Mouse (Mus musculus) limb, embryonic 11.5 days (tissue): ENCODE data around the gene Fgfr2. TPM values are rescaled to one million over a fixed set of nuclear protein-coding genes. Genes with fewer than 3 reads are reported as not detected.

Source experiments
- ATAC-seq: fragments of 200-750 bp; cut with Nextera tagmentation; 2 replicates; pipeline ENCODE4 v1.8.0; 2017; ENCODE audit warnings: low read depth; ENCODE audit not compliant: insufficient number of reproducible peaks, low FRiP score, low TSS enrichment
- DNase-seq: peaks from one replicate; pipeline ENCODE4 v3.0.0-alpha.2; 2015; ENCODE audit warnings: low spot score
- H3K27ac ChIP-seq: fragments of 300-500 bp; sonication (generic); replicated peaks from 2 replicates; pipeline ENCODE4 v1.5.1; 2014; ENCODE audit warnings: low read depth, mild to moderate bottlenecking, low read length
- H3K27me3 ChIP-seq: fragments of 300-500 bp; sonication (generic); 2 replicates; pipeline ENCODE4 v1.6.1; 2014; ENCODE audit warnings: mild to moderate bottlenecking, low read length, mixed read lengths; ENCODE audit not compliant: control insufficient read depth, insufficient read depth
- H3K36me3 ChIP-seq: fragments of 300-500 bp; sonication (generic); 2 replicates; pipeline ENCODE4 v1.6.1; 2014; ENCODE audit warnings: mild to moderate bottlenecking, low read length, moderate library complexity, mixed read lengths; ENCODE audit not compliant: control insufficient read depth, insufficient read depth
- H3K4me1 ChIP-seq: fragments of 300-500 bp; sonication (generic); 2 replicates; pipeline ENCODE4 v1.6.1; 2014; ENCODE audit warnings: low read length, mixed read lengths; ENCODE audit not compliant: control insufficient read depth, insufficient read depth
- H3K4me2 ChIP-seq: fragments of 300-500 bp; sonication (generic); 2 replicates; pipeline ENCODE4 v1.6.1; 2014; ENCODE audit warnings: low read depth, mild to moderate bottlenecking, moderate library complexity; ENCODE audit not compliant: severe bottlenecking
- H3K4me3 ChIP-seq: fragments of 300-500 bp; sonication (generic); 2 replicates; pipeline ENCODE4 v1.5.1; 2014; ENCODE audit warnings: low read depth, low read length
- H3K9ac ChIP-seq: fragments of 300-500 bp; sonication (generic); 2 replicates; pipeline ENCODE4 v1.6.1; 2014; ENCODE audit warnings: mild to moderate bottlenecking, low read length
- H3K9me3 ChIP-seq: fragments of 300-500 bp; sonication (generic); 2 replicates; pipeline ENCODE4 v1.6.1; 2016; ENCODE audit warnings: low read length; ENCODE audit not compliant: control insufficient read depth
- WGBS: fragments of 180-500 bp; shearing (Covaris S2); extraction: QIAGEN DNeasy Blood & Tissue Kit; methylation state at CpG from one replicate; pipeline ENCODE4 v1.1.7; 2014; 5-methylcytosine and 5-hydroxymethylcytosine counted together
- polyA plus RNA-seq: library from polyadenylated mRNA; unstranded; fragments of >200 nt; fragmentation: Nextera tagmentation; extraction: Ambion mirVana; gene quantifications from 2 replicates; pipeline ENCODE4 v1.2.1, GENCODE M21; 2014

Fgfr2 gene
- polyA plus RNA-seq, 1 experiment from 2014 or later: 60.1 TPM

GRCm38 (mm10) chr7:132296661-132297443, 826.3 kb downstream of the Fgfr2 start:
- no peak overlapping the region for H3K4me3 ChIP-seq
- DNase-seq: no peak
- no peak for ATAC-seq
- no peaks in the 10 kb centered on the region for H3K36me3 ChIP-seq
- WGBS: 77% methylated on average over 4 of the region's 4 CpGs
- H3K4me2 ChIP-seq: no peak overlapping the region
- no peaks in the 10 kb centered on the region for H3K27me3 ChIP-seq
- H3K4me1 ChIP-seq: peaks cover 20% of the 10 kb centered on the region
- no peaks in the 10 kb centered on the region for H3K9me3 ChIP-seq
- no peak overlapping the region for H3K27ac ChIP-seq
- no peak overlapping the region for H3K9ac ChIP-seq

GRCm38 (mm10) chr7:132296132-132296531, 827.0 kb downstream of the Fgfr2 start:
- Histone ChIP-seq H3K9me3 (no peaks in the 10 kb centered on the region), H3K4me2 (no peak overlapping the region), H3K27me3 (no peaks in the 10 kb centered on the region), H3K36me3 (no peaks in the 10 kb centered on the region), H3K4me1 (peaks cover 20% of the 10 kb centered on the region), H3K27ac (no peak overlapping the region), H3K4me3 (no peak overlapping the region), H3K9ac (no peak overlapping the region)
- 82% methylated on average over 3 of the region's 3 CpGs for WGBS
- DNase-seq (no peak), ATAC-seq (no peak)

DNA sequence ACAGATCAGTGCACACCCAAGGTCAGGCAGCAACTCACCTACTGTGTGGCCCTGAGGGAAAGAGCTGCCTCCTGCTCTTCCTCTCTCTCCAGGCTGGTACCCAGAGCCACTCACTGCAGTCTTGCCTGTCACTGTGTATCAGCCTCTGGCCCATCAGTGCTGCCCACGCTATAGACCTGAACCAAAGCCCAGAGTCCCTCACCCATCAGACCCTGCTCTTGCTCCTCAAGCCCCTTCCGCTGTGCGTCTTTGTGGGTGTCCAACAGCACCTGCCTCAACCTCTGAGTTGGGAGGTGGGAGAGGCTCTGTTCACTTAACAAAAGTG, 835.8 kb downstream of the Fgfr2 start:
- H3K4me2 ChIP-seq: no peak overlapping the region
- H3K27me3 ChIP-seq: no peaks in the 10 kb centered on the region
- no peaks in the 10 kb centered on the region for H3K9me3 ChIP-seq
- H3K36me3 ChIP-seq: no peaks in the 10 kb centered on the region
- no peak for DNase-seq
- WGBS: 85% methylated on average over 3 of the region's 3 CpGs
- H3K9ac ChIP-seq: no peak overlapping the region
- H3K27ac ChIP-seq: no peak overlapping the region
- no peak for ATAC-seq
- no peak overlapping the region for H3K4me3 ChIP-seq
- peaks cover 13% of the 10 kb centered on the region for H3K4me1 ChIP-seq

DNA sequence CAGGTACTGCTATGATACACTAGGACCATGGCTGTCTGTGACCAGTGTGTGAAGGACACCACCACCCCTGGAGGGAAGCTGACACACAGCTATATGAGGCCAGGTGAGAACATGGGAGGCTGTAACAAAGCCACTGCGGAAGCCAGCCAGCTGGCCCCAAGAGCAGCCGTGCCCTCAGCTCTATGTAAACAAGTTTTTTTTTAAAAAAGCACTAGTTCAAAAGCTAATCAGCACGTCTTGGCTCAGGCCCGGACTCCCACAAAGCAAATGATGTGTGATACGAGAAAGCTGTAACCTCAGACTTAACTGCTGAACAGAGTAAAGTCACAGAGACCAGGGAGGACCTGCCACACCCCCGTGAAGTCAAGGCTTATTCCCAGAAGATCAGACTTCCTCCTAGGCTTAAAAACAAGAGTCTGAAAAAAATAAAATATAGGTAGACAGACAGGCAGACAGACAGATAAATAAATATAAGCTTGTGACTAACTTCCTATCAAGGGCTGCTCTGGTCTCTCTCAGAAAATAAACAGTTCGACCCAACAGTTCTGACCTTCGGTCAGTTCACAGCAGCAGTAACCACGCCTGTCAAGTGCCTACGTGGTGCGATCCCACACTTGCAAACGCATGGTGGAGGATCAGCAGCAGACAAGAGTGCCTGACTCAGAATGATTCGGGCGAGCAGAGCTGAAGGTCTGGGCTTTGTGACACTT, 836.4 kb downstream of the Fgfr2 start:
- Histone ChIP-seq H3K27me3 (no peaks in the 10 kb centered on the region), H3K27ac (no peak overlapping the region), H3K9ac (no peak overlapping the region), H3K4me3 (no peak overlapping the region), H3K4me1 (peaks cover 13% of the 10 kb centered on the region), H3K4me2 (no peak overlapping the region), H3K36me3 (no peaks in the 10 kb centered on the region), H3K9me3 (no peaks in the 10 kb centered on the region)
- 21% methylated on average over 14 of the region's 14 CpGs for WGBS
- no peak for ATAC-seq
- peak; percentile 25 for DNase-seq

DNA sequence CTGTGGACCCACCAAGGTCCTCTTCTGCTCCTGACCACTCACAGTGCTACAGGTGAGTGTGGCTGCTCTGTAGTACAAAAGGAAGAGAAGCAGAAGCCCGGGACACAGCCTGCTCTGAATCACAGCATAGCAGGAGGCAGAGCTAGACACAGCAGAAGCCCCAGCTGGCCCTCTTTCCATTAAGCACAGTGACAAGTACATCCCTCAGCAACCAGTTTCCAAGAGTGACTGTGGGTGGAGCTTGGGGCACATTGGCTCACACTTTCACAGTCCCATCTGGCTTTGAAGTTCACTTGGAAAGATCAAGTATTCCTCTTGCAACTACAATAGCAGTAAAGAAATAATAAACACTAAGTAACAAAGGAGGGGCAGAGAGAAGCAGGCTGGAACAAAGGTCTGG, 838.4 kb downstream of the Fgfr2 start:
- peaks cover 13% of the 10 kb centered on the region for H3K4me1 ChIP-seq
- no peak overlapping the region for H3K27ac ChIP-seq
- no peak for ATAC-seq
- H3K9me3 ChIP-seq: no peaks in the 10 kb centered on the region
- WGBS: 20% methylated on average over 1 of the region's 1 CpGs
- no peak for DNase-seq
- H3K36me3 ChIP-seq: no peaks in the 10 kb centered on the region
- no peak overlapping the region for H3K9ac ChIP-seq
- no peak overlapping the region for H3K4me2 ChIP-seq
- H3K27me3 ChIP-seq: no peaks in the 10 kb centered on the region
- no peak overlapping the region for H3K4me3 ChIP-seq

DNA sequence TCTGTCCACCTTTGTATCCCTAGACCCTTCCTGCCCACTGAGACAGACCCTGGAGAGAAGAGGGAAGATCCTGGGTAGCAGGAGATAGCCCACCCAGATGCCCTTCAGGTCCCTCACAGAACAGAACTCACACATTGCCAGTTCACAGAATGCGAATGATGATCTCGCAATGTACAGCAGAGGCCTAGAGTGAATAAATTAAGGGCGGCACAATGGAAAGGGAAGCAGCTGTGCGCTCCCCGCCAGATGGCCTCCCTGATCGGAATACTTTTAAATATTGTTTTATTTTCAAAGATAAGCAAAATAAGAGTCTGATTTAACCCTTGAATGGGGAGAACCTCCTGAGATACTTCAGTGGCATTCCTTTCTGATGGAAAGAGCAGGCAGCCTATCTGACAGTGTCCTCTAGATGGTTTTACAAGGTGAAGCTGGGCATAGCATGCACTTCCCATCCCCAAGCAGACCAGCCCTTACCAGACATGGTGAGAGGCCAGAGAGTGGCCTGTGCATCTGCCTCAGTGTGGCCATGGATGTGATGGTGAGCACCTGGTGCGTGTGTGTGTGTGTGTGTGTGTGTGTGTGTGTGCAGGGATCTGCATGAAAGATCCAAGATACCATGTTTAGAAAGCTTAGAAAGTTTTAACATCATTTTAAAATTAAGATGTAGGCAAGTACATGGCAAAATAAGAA, 839.0 kb downstream of the Fgfr2 start:
- DNase-seq (no peak), ATAC-seq (no peak)
- no peak overlapping the region for H3K4me2 ChIP-seq
- H3K4me1 ChIP-seq: peaks cover 13% of the 10 kb centered on the region
- no peak overlapping the region for H3K4me3 ChIP-seq
- H3K9ac ChIP-seq: no peak overlapping the region
- WGBS: 89% methylated on average over 7 of the region's 7 CpGs
- no peaks in the 10 kb centered on the region for H3K9me3 ChIP-seq
- H3K36me3 ChIP-seq: no peaks in the 10 kb centered on the region
- H3K27ac ChIP-seq: no peak overlapping the region
- H3K27me3 ChIP-seq: no peaks in the 10 kb centered on the region

GRCm38 (mm10) chr7:132282576-132282975, 840.6 kb downstream of the Fgfr2 start:
- Histone ChIP-seq H3K36me3 (no peaks in the 10 kb centered on the region), H3K27ac (no peak overlapping the region), H3K4me3 (no peak overlapping the region), H3K27me3 (no peaks in the 10 kb centered on the region), H3K4me2 (no peak overlapping the region), H3K9ac (no peak overlapping the region), H3K9me3 (no peaks in the 10 kb centered on the region), H3K4me1 (peaks cover 8% of the 10 kb centered on the region; the same call in 1 of the 2 replicates)
- 95% methylated on average over 2 of the region's 2 CpGs for WGBS
- DNase-seq (no peak), ATAC-seq (no peak)

DNA sequence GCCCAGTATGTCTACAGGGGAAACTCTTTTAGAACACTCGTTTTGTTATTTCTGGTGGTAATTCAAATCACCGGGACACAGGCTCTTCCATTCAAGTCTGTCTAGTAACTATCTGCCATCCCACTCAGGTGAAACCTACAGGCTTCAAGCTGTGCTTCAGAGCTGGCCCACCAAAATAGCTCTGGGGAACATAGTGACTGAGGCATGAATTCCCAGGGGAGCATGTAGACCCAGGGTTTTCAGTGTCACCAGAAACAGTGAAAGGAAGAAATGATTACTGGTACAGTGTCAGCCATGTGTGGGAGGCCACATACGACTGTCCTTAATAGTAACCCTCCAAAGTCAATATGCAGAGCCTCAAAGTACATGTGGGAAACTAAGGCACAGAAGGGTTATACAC, 841.0 kb downstream of the Fgfr2 start:
- Histone ChIP-seq H3K36me3 (no peaks in the 10 kb centered on the region), H3K4me2 (no peak overlapping the region), H3K27ac (no peak overlapping the region), H3K9me3 (no peaks in the 10 kb centered on the region), H3K4me1 (peaks cover 7% of the 10 kb centered on the region; the same call in 1 of the 2 replicates), H3K9ac (no peak overlapping the region), H3K27me3 (no peaks in the 10 kb centered on the region), H3K4me3 (no peak overlapping the region)
- DNase-seq (no peak), ATAC-seq (no peak)
- WGBS: 87% methylated on average over 3 of the region's 3 CpGs
